24 mouse cellular contexts compared by ENCODE assay signal in genomic region chr2:103703865-103704264, GRCm38 (mm10). TPM values are rescaled to one million over a fixed set of nuclear protein-coding genes. Genes with fewer than 3 reads are reported as not detected.
DNase-seq lines count a peak whose midpoint lies in the region; ATAC-seq and TF ChIP-seq lines count a peak whose summit lies in the region.
"Had no signal": no experiment of that assay in that cellular context is flagged by ENCODE, and none has a peak within 500 bp of the region (broad histone marks: within the 10 kb centered on the region; RNA-seq: fewer than 3 reads in every experiment).

No protein-coding gene starts in this region.

- peak; percentile 23; the same call in 1 of the 2 replicates for ATAC-seq in hindbrain, embryonic 13.5 days (ENCODE audit: low FRiP score)
- ATAC-seq in hindbrain, embryonic 12.5 days (ENCODE audit: low FRiP score): no peak; the same call in 1 of the 2 replicates
- peak; percentile 36; the same call in 1 of the 2 replicates for ATAC-seq in limb, embryonic 14.5 days (ENCODE audit: low FRiP score, low read depth)
- ATAC-seq: liver, embryonic 12.5 days; Patski had no signal

- intact Hi-C loops in heart, postnatal 10 days (cut with DNase I): loop anchor here (5.0 kb wide), 1 partner anchor 137 kb away; the partner anchor contains the start of gene Abtb2
- intact Hi-C loops in gastrocnemius, postnatal 36 days (cut with DNase I): no loop called here

- H3K9me3 ChIP-seq in hindbrain, embryonic 13.5 days: no peaks in the 10 kb centered on the region
- H3K9me3 ChIP-seq in hindbrain, embryonic 12.5 days (replicated peaks): no peaks in the 10 kb centered on the region
- no peaks in the 10 kb centered on the region for H3K9me3 ChIP-seq in limb, embryonic 14.5 days (ENCODE audit: control insufficient read depth, low read length)
- H3K9me3 ChIP-seq: forebrain, embryonic 12.5 days; liver, embryonic 12.5 days; midbrain, embryonic 12.5 days; neural tube, embryonic 12.5 days had no signal

- H3K27ac ChIP-seq in hindbrain, embryonic 13.5 days: peak overlapping the region; percentile 66
- H3K27ac ChIP-seq in hindbrain, embryonic 12.5 days: no peak overlapping the region
- 0 out of 2 replicates have a peak overlapping the region, but pooled peaks have one; percentile 47 for H3K27ac ChIP-seq in spleen, adult 2 months (ENCODE audit: insufficient read depth, low read length)
- H3K27ac ChIP-seq in limb, embryonic 14.5 days (replicated peaks; ENCODE audit: low read depth, low read length): peak overlapping the region; percentile 38
- H3K27ac ChIP-seq: forebrain, embryonic 12.5 days; gastrocnemius, adult 2 months; left cerebral cortex, adult 2 months; liver, embryonic 12.5 days; midbrain, embryonic 12.5 days; neural tube, embryonic 12.5 days; stomach, postnatal 0 days had no signal

- 58% methylated on average over 4 of the region's 4 CpGs for WGBS in hindbrain, embryonic 13.5 days
- WGBS in hindbrain, embryonic 12.5 days: 83% methylated on average over 4 of the region's 4 CpGs
- 74% methylated on average over 4 of the region's 4 CpGs for WGBS in spleen, adult 2 months
- WGBS in limb, embryonic 14.5 days: 35% methylated on average over 4 of the region's 4 CpGs

- peaks cover 37% of the 10 kb centered on the region for H3K36me3 ChIP-seq in hindbrain, embryonic 13.5 days
- H3K36me3 ChIP-seq in hindbrain, embryonic 12.5 days: peaks cover 40% of the 10 kb centered on the region
- H3K36me3 ChIP-seq in spleen, adult 2 months (ENCODE audit: control insufficient read depth, insufficient read depth, low read length): peaks cover 6% of the 10 kb centered on the region; the same call in 1 of the 2 replicates
- peaks cover 59% of the 10 kb centered on the region for H3K36me3 ChIP-seq in limb, embryonic 14.5 days (ENCODE audit: control insufficient read depth, insufficient read depth, low read length)

- no peak overlapping the region for H3K9ac ChIP-seq in hindbrain, embryonic 13.5 days
- no peak overlapping the region for H3K9ac ChIP-seq in hindbrain, embryonic 12.5 days
- H3K9ac ChIP-seq in limb, embryonic 14.5 days (ENCODE audit: low read depth, low read length, severe bottlenecking): no peak overlapping the region
- H3K9ac ChIP-seq: forebrain, embryonic 12.5 days; liver, embryonic 12.5 days; midbrain, embryonic 12.5 days; neural tube, embryonic 12.5 days had no signal

- peaks cover 39% of the 10 kb centered on the region for H3K4me1 ChIP-seq in hindbrain, embryonic 13.5 days (replicated peaks)
- H3K4me1 ChIP-seq in hindbrain, embryonic 12.5 days: peaks cover 18% of the 10 kb centered on the region
- no peaks in the 10 kb centered on the region for H3K4me1 ChIP-seq in spleen, adult 2 months (ENCODE audit: control insufficient read depth, insufficient read depth, insufficient read length)
- H3K4me1 ChIP-seq in limb, embryonic 14.5 days (ENCODE audit: control insufficient read depth, insufficient read depth, low read length): peaks cover 24% of the 10 kb centered on the region

- no peak for DNase-seq in spleen, adult 2 months (ENCODE audit: low read depth in 1 of 2, low spot score in 2 of 2)
- DNase-seq in spleen, postnatal 10 days (ENCODE audit: low spot score in 2 of 2): no peak
- DNase-seq in limb, embryonic 14.5 days (ENCODE audit: low spot score): no peak
- DNase-seq in heart, postnatal 10 days: no peak
- DNase-seq in gastrocnemius, postnatal 36 days: no peak
- DNase-seq: adrenal gland, postnatal 36 days; cerebellum, adult 11 months; cerebellum, adult 9-11 months; kidney, adult 11 months; kidney, postnatal 4 days; layer of hippocampus, adult 9-11 months; lung, adult 18-20 months; lung, postnatal 10 days had no signal

- no peaks in the 10 kb centered on the region for H3K27me3 ChIP-seq in hindbrain, embryonic 13.5 days
- H3K27me3 ChIP-seq in hindbrain, embryonic 12.5 days: no peaks in the 10 kb centered on the region; the same call in 1 of the 2 replicates
- H3K27me3 ChIP-seq in spleen, adult 2 months (ENCODE audit: control insufficient read depth, insufficient read depth, low read length): no peaks in the 10 kb centered on the region
- no peaks in the 10 kb centered on the region for H3K27me3 ChIP-seq in limb, embryonic 14.5 days (ENCODE audit: control insufficient read depth, insufficient read depth, low read length)
- H3K27me3 ChIP-seq: forebrain, embryonic 12.5 days; midbrain, embryonic 12.5 days; neural tube, embryonic 12.5 days; Patski had no signal

- no peak for TF ChIP-seq POLR2A in spleen, adult 2 months (IDR thresholded peaks at IDR 0.05; ENCODE audit: low read depth, low read length)
- TF ChIP-seq POLR2A in limb, embryonic 14.5 days (IDR thresholded peaks at IDR 0.05; ENCODE audit: borderline replicate concordance, extremely low read depth, insufficient read depth, insufficient read length): no peak

- H3K4me2 ChIP-seq in hindbrain, embryonic 13.5 days: no peak overlapping the region
- H3K4me2 ChIP-seq in hindbrain, embryonic 12.5 days (replicated peaks): no peak overlapping the region
- H3K4me2 ChIP-seq in limb, embryonic 14.5 days (replicated peaks; ENCODE audit: low read depth, low read length, severe bottlenecking): no peak overlapping the region
- H3K4me2 ChIP-seq: forebrain, embryonic 12.5 days; liver, embryonic 12.5 days; midbrain, embryonic 12.5 days; neural tube, embryonic 12.5 days had no signal

- H3K4me3 ChIP-seq in hindbrain, embryonic 13.5 days: no peak overlapping the region
- H3K4me3 ChIP-seq in hindbrain, embryonic 12.5 days: no peak overlapping the region
- H3K4me3 ChIP-seq in spleen, adult 2 months (ENCODE audit: extremely low read depth, insufficient read depth, insufficient read length): no peak overlapping the region
- H3K4me3 ChIP-seq in limb, embryonic 14.5 days (replicated peaks; ENCODE audit: low read length): no peak overlapping the region
- H3K4me3 ChIP-seq: erythroblast, embryonic 14.5 days; forebrain, embryonic 12.5 days; gastrocnemius, adult 2 months; left cerebral cortex, adult 2 months; liver, embryonic 12.5 days; midbrain, embryonic 12.5 days; neural tube, embryonic 12.5 days had no signal

- no peak for TF ChIP-seq CTCF in spleen, adult 2 months (IDR thresholded peaks at IDR 0.05; ENCODE audit: extremely low read depth, insufficient read depth, insufficient read length, insufficient replicate concordance)

RNA-seq across cellular contexts. Expression of gene Nat10, which starts 57.2 kb away (rescaled TPM):
- polyA plus RNA-seq in hindbrain, embryonic 13.5 days (2015; fragmentation: Nextera tagmentation; extraction: Ambion mirVana): 18.5 and 19.8 TPM in 2 replicates
- 23.5 and 25.7 TPM in 2 replicates for polyA plus RNA-seq in hindbrain, embryonic 12.5 days (2016; fragmentation: Nextera tagmentation; extraction: Ambion mirVana)
- polyA plus RNA-seq in spleen, adult 2 months (2012; rRNA removed): 35.5 and 40.9 TPM in 2 replicates
- polyA plus RNA-seq in limb, embryonic 14.5 days (2012; rRNA removed): 57.2 and 85.5 TPM in 2 replicates
- polyA plus RNA-seq in limb, embryonic 14.5 days (2014; fragmentation: Nextera tagmentation; extraction: Ambion mirVana): 24.0 and 28.1 TPM in 2 replicates
- 10 to 100 TPM; 17.6 to 20.7 TPM for total RNA-seq in heart, postnatal 10 days (2021)
- 10 to 100 TPM; 12.4 to 17.7 TPM for total RNA-seq in gastrocnemius, postnatal 36 days (2021)
